Mouse (Mus musculus) heart, postnatal 0 days (tissue): ENCODE data around the gene Bglap. TPM values are rescaled to one million over a fixed set of nuclear protein-coding genes. Genes with fewer than 3 reads are reported as not detected.

ENCODE experiments used
- ATAC-seq: fragments of 200-750 bp; cut with Nextera tagmentation; 2 replicates; pipeline ENCODE4 v1.8.0; 2017; ENCODE audit warnings: low read depth, moderate number of reproducible peaks, moderate library complexity; ENCODE audit not compliant: insufficient read depth
- DNase-seq: peaks from one replicate; pipeline ENCODE4 v3.0.0-alpha.2; 2016; ENCODE audit warnings: low spot score
- H3K27ac ChIP-seq: fragments of 300-500 bp; sonication (generic); 2 replicates; pipeline ENCODE4 v1.5.1; 2014; ENCODE audit warnings: low read depth, mild to moderate bottlenecking
- H3K27me3 ChIP-seq: fragments of 300-500 bp; sonication (generic); 2 replicates; pipeline ENCODE4 v1.6.1; 2014; ENCODE audit warnings: low read length, mixed read lengths; ENCODE audit not compliant: control insufficient read depth, insufficient read depth
- H3K36me3 ChIP-seq: fragments of 300-500 bp; sonication (generic); replicated peaks from 2 replicates; pipeline ENCODE4 v1.6.1; 2014; ENCODE audit warnings: low read length, mixed read lengths; ENCODE audit not compliant: control insufficient read depth, insufficient read depth
- H3K4me1 ChIP-seq: fragments of 300-500 bp; sonication (generic); 2 replicates; pipeline ENCODE4 v1.6.1; 2014; ENCODE audit warnings: antibody characterized with exemption; ENCODE audit not compliant: control insufficient read depth, insufficient read depth
- H3K4me2 ChIP-seq: fragments of 300-500 bp; sonication (generic); 2 replicates; pipeline ENCODE4 v1.6.1; 2014; ENCODE audit warnings: low read depth, mild to moderate bottlenecking, low read length, moderate library complexity
- H3K4me3 ChIP-seq: fragments of 300-500 bp; sonication (generic); 2 replicates; pipeline ENCODE4 v1.5.1; 2014; ENCODE audit warnings: low read depth, low read length
- H3K9ac ChIP-seq: fragments of 300-500 bp; sonication (generic); replicated peaks from 2 replicates; pipeline ENCODE4 v1.6.1; 2014; ENCODE audit warnings: low read depth, low read length, mixed read lengths
- H3K9me3 ChIP-seq: fragments of 300-500 bp; sonication (generic); replicated peaks from 2 replicates; pipeline ENCODE4 v1.6.1; 2016; ENCODE audit warnings: low read length; ENCODE audit not compliant: control insufficient read depth
- CTCF ChIP-seq: IDR thresholded peaks from 2 replicates; pipeline ENCODE4 v1.5.1; 2016; ENCODE audit warnings: antibody characterized with exemption, control low read depth, low read depth
- EP300 ChIP-seq: IDR thresholded peaks from 2 replicates; pipeline ENCODE4 v1.6.1; 2016; ENCODE audit warnings: antibody characterized with exemption, low read depth
- WGBS: fragments of 180-500 bp; shearing (Covaris S2); extraction: QIAGEN DNeasy Blood & Tissue Kit; methylation state at CpG from one replicate; pipeline ENCODE4 v1.1.7; 2014; 5-methylcytosine and 5-hydroxymethylcytosine counted together
- polyA plus RNA-seq: library from polyadenylated mRNA; unstranded; fragments of >200 nt; fragmentation: Nextera tagmentation; extraction: Ambion mirVana; gene quantifications from 2 replicates; pipeline ENCODE4 v1.2.1, GENCODE M21; 2015
- total RNA-seq: library from RNA; depleted of rRNA; stranded (reverse); fragments of >200 nt; gene quantifications from 2 replicates; pipeline ENCODE4 v1.2.3, GENCODE M21; 2014; ENCODE audit warnings: low replicate concordance

The Bglap gene
- total and polyA plus RNA-seq, 2 experiments from 2014 or later: not detected

- WGBS: 77% methylated on average over 11 of the region's 11 CpGs
- Histone ChIP-seq H3K27ac (no peak overlapping the region), H3K4me1 (peaks cover 12% of the 10 kb centered on the region; the same call in 1 of the 2 replicates), H3K9ac (no peak overlapping the region), H3K9me3 (no peaks in the 10 kb centered on the region), H3K4me2 (no peak overlapping the region), H3K4me3 (no peak overlapping the region), H3K36me3 (peaks cover 37% of the 10 kb centered on the region), H3K27me3 (no peaks in the 10 kb centered on the region)
- ATAC-seq (no peak), DNase-seq (no peak)
- TF ChIP-seq EP300: no peak
- TF ChIP-seq CTCF: no peak
Measured at GRCm38 (mm10) chr3:88412636-88413035, 28.4 kb upstream of the Bglap start.

GRCm38 (mm10) chr3:88411681-88412080 is 27.4 kb upstream of the Bglap start:
- no peaks in the 10 kb centered on the region for H3K9me3 ChIP-seq
- peaks cover 12% of the 10 kb centered on the region; the same call in 1 of the 2 replicates for H3K4me1 ChIP-seq
- H3K36me3 ChIP-seq: peaks cover 29% of the 10 kb centered on the region
- no peaks in the 10 kb centered on the region for H3K27me3 ChIP-seq
- H3K4me3 ChIP-seq: no peak overlapping the region
- ATAC-seq: no peak
- no peak for DNase-seq
- no peak overlapping the region for H3K4me2 ChIP-seq
- no peak overlapping the region for H3K27ac ChIP-seq
- no peak for TF ChIP-seq EP300
- no peak for TF ChIP-seq CTCF
- no peak overlapping the region for H3K9ac ChIP-seq
- WGBS: 59% methylated on average over 4 of the region's 4 CpGs

GRCm38 (mm10) chr3:88410645-88411031 is 26.4 kb upstream of the Bglap start:
- TF ChIP-seq EP300 (no peak), CTCF (no peak)
- H3K9ac ChIP-seq: peak overlapping the region; percentile 85; the same call in 1 of the 2 replicates
- peaks cover 12% of the 10 kb centered on the region; the same call in 1 of the 2 replicates for H3K4me1 ChIP-seq
- H3K36me3 ChIP-seq: peaks cover 20% of the 10 kb centered on the region
- peak overlapping the region; percentile 100 for H3K27ac ChIP-seq
- peak overlapping the region; percentile 64 for H3K4me3 ChIP-seq
- H3K4me2 ChIP-seq: peak overlapping the region; percentile 62
- no peaks in the 10 kb centered on the region for H3K27me3 ChIP-seq
- ATAC-seq (peak; percentile 2; the same call in 1 of the 2 replicates), DNase-seq (no peak)
- WGBS: 19% methylated on average over 7 of the region's 7 CpGs
- H3K9me3 ChIP-seq: no peaks in the 10 kb centered on the region

- TF ChIP-seq CTCF (no peak), EP300 (no peak; the same call in none of the 2 replicates)
- Histone ChIP-seq H3K4me2 (peak within 1 kb of the TSS; percentile 62), H3K4me1 (peaks cover 12% of the 10 kb centered on the region; the same call in 1 of the 2 replicates), H3K36me3 (peaks cover 13% of the 10 kb centered on the region), H3K4me3 (peak within 1 kb of the TSS; percentile 64), H3K27me3 (no peaks in the 10 kb centered on the region), H3K9me3 (no peaks in the 10 kb centered on the region), H3K9ac (peak within 1 kb of the TSS; percentile 85), H3K27ac (peak within 1 kb of the TSS; percentile 100)
- WGBS: under 1% methylated on average over 54 of the region's 54 CpGs
- DNase-seq: peak; percentile 92
- ATAC-seq: peak; percentile 92
Measured at GRCm38 (mm10) chr3:88409741-88410644, 25.7 kb upstream of the Bglap start, which contains the start of gene Pmf1. Pmf1 (minus strand) TSS chr3:88410331.

- Histone ChIP-seq H3K27me3 (no peaks in the 10 kb centered on the region), H3K9me3 (no peaks in the 10 kb centered on the region), H3K4me3 (peak overlapping the region; percentile 64), H3K4me1 (peaks cover 12% of the 10 kb centered on the region; the same call in 1 of the 2 replicates), H3K27ac (peak overlapping the region; percentile 100), H3K4me2 (peak overlapping the region; percentile 62), H3K36me3 (peaks cover 10% of the 10 kb centered on the region), H3K9ac (peak overlapping the region; percentile 85; the same call in 1 of the 2 replicates)
- DNase-seq: no peak
- 37% methylated on average over 5 of the region's 5 CpGs for WGBS
- TF ChIP-seq EP300 (no peak), CTCF (no peak)
- ATAC-seq: no peak
Measured at GRCm38 (mm10) chr3:88408953-88409352, 24.7 kb upstream of the Bglap start.
